Mouse (Mus musculus): ENCODE measurements around the gene Ets1.

Ets1 gene

DNA sequence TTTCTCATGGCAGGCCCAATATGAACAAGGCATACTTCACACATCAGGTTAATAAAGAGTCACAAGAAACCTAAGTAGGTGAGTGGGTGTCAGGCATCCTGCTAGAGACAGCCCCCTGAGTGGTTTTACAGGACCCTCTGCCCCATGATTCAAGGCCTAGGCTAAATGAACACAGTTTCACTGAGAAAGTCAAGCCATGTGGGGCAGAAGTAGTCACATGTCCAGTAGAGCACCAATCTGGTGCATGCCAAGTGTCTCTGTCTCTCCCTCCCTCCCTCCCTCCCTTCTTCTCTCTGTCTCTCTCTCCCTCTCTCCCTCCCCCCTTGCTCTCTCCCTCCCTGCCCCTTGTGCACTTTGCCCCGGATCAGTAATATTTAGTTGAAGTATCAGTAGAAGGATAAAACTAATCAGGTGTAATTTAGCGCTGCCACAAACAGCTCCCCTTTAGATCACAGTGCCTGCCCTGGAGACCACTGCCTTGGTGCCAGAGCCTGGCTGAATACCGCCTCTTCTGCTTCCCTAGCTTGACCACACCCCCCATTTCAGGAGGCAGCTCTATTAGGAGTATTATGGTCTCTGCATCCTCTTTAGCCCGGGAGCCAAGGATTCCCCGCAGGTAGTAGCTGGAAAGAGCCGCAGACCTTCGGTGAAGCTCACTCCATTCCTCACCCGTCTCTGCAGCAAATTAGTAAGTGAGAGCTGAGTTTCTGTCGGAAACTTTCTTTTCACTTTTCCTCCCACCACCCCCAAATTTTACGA is at the start of gene Ets1:
Gene Ets1 (plus strand): TSS at position 595 of the 759 bp plus-strand sequence.
- DNase-seq (ENCODE audit: extremely low read depth, low read depth, low spot score) = no peak

DNA sequence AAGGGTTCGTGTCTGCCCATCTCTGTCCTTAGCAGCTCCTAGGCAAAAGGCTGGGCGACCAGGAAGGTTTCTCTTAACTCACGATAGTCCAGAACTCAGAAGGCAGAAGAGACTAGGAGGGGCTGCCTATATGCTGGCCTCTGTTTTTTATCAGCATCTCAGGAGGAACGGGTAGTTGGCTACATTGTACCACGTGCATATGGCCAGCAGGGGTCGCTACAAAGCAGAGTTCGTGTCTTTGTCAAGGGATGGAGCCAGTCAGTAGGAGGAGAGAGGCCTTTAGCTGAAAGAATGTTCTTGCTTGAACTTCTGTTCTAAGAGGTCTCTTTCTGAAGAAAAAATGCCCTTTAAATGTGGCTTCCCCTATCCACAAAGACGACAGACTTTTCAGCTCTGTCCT is 46.1 kb upstream of the Ets1 start:
- no peak for DNase-seq (ENCODE audit: extremely low read depth, low read depth, low spot score)

DNA sequence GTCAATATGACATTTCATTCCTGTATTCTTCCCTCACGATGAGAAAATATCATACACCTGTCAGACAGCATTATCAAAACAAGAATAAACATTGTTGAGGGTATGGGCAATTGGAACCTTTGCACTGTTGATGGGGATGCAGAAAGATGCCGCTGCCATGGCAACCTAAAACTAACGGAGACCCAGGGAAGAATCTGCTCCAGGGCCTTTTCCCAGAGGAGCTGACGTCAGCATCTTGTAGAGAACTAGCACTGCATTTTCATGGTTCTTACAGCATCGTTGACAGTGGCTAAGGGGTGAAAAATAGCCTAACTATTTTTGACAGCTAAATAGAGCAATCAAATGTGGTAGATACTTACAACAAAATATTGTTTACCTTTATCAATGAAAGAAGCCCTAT is 45.5 kb upstream of the Ets1 start:
- no peak for DNase-seq (ENCODE audit: extremely low read depth, low read depth, low spot score)

DNA sequence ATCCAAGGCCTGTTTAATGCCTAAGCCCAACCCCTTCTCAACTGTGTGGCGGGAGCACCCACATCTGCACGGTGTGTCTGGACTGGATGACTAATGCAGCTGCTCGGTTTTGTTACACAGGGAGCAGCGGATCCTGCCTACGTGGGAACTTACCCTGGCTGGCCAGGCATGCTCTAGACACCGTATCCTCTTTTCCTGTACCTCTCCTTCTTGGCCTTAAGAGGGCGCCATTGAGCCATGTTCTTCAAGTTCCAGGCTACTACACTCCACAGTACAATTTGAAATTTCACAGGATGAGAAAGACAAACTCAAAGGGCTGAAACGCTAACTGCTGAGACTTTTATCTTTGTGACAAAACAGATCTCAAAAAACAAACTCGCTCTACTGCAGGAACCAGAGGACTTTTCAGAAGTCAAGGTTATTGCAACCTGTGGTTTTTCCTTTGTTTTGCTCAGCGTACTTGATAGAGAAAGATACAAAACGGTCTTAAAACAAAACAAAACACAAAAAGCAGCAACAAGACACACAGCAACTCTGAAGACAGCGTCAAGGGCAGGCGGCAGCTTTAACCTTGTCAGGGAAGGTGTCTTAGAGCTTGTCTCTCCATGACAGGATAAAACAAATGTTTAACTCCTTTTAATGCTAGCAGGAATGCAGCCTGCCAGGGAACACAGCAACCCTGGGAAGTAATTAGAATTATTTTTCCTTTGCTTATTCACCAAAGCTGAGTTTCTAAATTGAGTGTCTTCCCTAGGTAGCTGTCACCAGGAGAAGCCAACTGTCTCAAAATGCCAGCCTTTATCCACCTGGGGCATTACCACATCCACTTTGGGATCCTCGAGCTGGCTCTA is 44.1 kb upstream of the Ets1 start:
- DNase-seq (ENCODE audit: extremely low read depth, low read depth, low spot score) = peak; percentile 7

DNA sequence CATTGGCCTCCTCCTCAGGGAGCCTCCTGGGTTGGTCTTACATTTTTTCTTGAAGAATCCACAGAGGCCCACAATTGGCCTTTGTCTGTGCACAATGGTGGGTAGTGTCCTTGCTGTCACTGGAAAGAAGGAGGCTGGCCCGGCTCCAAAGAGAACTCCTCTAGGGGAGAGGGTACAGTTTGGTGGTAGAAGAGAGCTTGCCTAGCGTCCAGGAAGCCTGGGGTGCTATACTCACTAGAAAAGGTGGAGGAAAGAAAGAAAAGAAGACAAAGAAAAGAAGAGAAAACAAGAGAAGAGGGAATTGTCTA is 43.5 kb upstream of the Ets1 start:
- DNase-seq (ENCODE audit: extremely low read depth, low read depth, low spot score) = no peak

DNA sequence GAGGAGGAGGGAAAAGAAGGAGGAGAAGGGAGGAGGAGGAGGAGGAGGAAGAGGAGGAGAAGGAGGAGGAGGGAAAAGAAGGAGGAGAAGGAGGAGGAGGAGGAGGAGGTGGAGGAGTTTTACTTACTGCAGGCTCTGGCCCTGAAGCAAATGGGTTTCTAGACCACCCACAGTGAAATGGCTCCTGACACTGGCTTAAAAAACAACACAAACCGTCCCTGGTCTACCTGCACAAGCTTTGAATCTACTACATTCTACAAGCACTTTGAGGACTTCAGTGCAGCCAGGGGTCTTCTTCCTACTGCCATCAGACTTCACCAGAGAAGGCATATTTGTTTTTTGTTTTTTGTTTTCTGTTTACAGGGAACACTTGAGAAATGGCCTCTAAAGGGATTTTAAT is 42.2 kb upstream of the Ets1 start:
- DNase-seq (ENCODE audit: extremely low read depth, low read depth, low spot score) = no peak

DNA sequence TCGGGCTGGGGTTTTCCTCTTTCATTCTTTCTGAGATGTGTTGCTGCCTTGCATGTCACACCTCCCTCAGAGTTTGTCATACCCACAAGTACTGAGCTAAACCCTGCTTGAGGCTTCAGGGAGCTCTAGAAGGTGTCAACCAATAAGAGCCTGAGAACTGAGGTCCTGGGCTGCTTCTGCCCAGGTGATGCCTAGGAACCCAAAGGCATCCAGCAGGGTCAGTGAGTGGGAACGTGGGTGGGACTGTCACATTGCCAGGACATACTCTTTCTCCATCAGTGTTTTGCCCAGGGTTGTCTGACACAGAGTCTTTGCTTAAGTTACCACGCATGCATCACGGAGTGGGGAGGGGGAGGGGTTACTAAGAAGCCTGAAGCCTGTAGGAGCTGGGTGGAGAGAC is 41.7 kb upstream of the Ets1 start:
- DNase-seq (ENCODE audit: extremely low read depth, low read depth, low spot score) = no peak

DNA sequence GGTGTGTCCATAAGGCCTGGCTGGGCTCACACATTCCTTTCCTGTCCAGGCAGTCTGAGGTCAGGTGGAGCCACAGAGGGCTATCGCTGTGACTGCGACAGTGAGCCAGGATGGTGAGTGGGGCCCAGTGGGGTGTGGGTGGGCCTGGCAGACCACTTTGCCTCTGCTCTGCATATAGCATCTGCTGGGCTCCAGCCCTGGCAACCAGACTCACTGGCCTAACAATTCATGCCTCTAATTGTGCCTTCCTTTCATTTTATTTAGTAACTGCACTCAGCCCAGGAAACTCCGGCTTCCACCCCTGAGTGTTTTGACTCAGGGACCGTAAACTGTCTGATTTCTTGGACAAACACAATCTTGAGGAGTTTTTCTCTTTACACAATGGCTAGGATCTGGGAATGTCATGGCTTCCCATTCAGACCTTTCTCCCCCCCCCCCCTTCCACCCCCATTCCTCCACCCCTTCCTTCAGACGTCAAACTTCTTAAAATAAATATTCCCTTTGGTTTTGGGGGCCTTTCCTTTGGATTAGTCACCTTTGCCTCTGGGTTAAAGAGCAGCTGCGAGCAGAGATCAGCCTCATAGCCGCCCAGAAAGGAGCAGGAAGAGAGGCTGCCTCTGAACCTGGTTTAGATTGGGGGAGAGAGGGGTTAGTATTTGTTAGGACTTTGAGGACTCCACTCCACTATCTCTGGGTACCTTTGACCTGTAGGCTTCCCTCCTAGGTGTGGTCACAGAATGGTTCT is 40.8 kb upstream of the Ets1 start:
- DNase-seq (ENCODE audit: extremely low read depth, low read depth, low spot score) = no peak

DNA sequence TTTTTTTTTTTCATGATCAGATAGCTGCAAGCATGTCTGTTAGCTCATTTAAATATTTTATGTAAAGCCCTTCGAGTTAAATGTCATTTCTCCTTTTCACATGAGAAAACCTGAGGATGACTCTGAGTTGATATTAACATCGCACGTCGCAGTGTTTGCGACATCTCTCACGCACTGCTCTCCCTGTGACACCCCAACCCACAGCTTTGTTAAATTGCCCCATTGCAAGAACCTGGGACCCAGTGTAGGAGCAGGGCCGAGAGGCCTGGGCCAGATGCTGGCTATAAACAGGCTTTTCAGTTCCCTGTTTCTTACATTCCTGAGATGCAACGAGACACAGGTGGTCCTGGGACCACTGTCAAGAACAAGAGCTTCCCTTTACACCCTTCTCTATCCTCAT is 39.7 kb upstream of the Ets1 start:
- no peak for DNase-seq (ENCODE audit: extremely low read depth, low read depth, low spot score)

DNA sequence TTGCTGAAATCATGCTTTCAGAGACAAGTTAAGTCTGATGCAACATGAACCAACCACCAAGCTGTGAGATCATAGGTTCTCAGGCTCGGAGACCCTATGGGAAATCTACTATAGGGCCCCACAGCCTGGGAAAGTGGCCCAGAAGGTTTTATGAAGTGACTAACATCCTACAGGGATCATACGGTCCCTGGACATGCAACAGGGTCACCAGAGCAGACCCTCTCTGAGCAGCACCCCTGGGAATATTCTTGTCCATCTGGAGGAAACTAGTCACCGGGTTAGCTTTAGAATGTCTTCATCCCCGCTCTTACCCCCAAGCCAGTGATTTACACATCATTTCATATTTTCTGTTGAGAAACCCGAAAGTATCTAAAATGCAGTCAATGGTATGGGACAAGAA is 34.1 kb upstream of the Ets1 start:
- DNase-seq (ENCODE audit: extremely low read depth, low read depth, low spot score) = no peak

DNA sequence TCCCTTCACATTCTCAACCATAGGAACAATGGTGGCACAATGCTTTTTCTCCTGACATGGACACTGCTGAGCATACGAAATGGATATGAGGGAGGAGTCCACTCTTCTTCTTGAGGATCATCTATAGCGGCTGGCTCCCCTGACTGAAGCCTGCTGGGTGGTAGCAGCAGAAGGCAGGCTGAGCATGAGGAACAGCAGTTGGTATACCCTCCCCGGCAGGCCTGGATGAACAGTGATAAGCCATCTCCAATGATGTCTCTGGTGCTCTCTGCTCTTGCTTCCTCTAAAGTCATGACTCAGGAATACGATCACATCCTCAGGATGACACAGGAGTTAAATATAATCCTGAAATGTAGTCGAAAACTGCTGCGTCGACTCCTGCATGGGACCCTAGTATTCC is 32.9 kb upstream of the Ets1 start:
- no peak for DNase-seq (ENCODE audit: extremely low read depth, low read depth, low spot score)

DNA sequence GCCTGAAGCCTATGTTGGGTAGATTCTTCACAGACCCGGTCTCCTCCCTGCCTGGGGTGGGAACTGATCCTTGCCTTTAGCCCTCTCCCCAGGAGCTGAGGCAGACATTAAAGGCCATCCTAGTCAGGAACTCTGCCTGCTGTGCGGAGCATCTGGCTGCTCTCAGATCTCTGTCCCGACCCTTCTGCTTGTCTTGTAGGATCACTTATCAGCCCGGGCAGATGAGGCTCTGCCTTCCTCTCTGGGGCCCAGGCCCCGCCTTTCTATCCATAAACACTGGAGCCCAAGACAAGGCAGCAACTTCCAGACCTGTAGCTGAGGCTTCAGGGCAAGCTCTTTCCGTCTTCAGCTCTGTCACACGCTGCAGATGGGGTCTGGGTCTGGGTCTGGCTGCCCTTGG is 28.8 kb upstream of the Ets1 start:
- DNase-seq (ENCODE audit: extremely low read depth, low read depth, low spot score) = no peak

DNA sequence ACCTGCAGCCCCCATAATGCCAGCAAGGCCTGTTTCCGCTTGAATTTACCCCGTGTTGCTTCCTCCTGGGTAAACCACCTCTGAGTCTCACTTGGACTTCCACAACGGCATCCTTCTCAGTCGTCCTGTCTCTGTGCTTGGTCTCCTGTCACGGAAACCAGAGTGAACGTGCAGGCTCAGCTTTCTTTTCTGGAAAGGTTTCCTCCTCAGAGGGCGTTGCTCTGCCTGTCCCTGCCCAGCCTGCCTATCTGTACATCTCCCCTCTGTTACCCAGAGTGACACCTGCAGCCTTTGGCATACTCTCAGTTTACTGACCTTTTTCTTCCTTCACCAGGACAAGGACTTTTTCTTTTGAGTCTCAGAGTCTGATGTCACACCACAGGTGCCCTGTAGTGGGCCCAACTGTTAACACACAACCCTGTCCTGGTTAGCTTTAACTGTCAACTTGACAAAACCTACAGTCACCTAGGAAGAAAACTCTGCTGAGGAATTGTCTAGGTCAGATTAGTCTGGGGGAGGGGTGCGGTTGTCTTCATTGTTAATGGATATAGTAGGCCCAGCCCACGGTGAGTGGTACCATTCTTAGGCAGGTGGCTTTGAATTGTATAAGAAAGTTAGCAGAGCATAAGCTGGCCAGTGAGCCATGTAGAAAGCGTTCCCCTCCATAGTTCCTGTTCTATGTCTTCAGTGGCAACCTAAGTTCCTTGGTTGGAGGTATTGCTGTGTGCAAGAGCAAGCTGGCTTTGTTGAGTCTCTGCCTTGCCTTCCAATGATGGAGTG is 27.0 kb upstream of the Ets1 start:
- DNase-seq (ENCODE audit: extremely low read depth, low read depth, low spot score) = no peak

DNA sequence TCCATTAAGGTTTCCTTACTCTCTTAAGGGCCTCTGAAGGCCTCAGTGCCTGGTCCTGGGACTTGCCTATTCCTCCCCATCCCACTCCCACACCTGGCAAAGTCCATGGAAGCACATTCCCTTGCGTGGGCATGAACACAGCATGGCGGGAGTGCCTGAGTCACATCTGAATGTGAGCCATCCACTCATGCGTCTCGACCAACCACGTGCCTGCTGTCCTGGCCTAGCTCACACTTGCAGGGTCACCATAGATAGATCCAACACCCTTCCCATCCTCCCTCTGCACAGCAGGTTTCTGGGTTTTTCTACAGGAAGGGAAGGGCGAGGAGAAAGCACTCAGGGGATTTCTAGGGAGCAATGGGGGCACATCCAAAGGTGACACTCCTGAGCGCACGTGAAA is 25.8 kb upstream of the Ets1 start:
- no peak for DNase-seq (ENCODE audit: extremely low read depth, low read depth, low spot score)

DNA sequence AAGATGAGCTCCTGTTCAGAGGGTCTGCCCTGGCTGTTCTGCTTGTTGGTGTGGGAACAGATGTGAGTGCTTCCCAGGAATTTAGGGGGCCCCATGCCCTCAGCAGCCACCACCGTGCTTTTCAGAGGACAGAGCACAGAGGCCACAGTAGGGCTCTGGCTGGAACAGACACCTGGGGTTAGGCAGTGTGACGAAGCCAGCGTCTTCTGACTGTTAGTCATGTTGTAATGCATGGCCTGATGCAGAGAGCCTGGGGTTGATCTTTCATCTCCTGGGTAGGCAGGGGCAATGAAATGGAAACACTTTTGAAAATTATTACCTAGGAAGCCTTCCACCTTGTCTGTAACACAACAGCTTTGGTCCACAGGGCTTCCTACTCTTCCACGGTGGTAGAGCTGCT is 25.4 kb upstream of the Ets1 start:
- DNase-seq (ENCODE audit: extremely low read depth, low read depth, low spot score) = no peak

DNA sequence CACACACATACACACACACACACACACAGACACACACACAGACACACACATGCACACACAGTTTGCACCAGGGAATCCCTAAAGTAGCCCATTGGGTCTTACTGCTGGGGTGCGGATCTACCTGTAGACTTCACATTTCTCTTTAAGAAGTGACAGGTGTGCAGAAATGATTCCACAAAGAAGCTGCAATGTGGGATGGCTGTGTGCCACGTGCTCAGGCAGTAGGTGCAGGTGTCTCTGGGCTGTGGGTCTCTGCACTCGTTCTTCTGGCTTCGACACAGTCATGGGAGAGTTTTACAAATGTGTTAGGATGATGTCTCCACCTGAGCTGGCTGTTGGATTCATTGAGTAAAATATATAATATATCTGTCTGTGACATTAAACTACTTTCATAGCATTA is 24.7 kb upstream of the Ets1 start:
- no peak for DNase-seq (ENCODE audit: extremely low read depth, low read depth, low spot score)

DNA sequence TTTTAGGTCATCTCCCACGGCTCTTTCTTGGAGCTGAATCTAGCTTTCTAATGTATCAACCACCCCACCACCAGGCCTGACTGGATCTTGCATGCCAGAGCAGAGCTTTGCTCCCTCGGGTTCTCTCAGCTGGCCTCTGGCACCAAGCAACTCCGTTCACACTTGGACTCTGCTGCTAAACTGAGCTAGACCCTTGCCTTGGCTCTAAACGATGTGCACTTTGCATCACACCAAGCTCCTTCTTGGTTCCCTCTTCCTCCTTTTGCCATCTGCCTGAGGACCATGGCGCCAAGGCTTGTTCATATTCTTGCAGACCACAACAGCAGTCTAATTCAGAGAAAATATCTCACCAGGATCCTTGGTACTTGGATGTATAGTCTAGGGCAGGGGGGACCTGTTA is 23.6 kb upstream of the Ets1 start:
- DNase-seq (ENCODE audit: extremely low read depth, low read depth, low spot score) = no peak

DNA sequence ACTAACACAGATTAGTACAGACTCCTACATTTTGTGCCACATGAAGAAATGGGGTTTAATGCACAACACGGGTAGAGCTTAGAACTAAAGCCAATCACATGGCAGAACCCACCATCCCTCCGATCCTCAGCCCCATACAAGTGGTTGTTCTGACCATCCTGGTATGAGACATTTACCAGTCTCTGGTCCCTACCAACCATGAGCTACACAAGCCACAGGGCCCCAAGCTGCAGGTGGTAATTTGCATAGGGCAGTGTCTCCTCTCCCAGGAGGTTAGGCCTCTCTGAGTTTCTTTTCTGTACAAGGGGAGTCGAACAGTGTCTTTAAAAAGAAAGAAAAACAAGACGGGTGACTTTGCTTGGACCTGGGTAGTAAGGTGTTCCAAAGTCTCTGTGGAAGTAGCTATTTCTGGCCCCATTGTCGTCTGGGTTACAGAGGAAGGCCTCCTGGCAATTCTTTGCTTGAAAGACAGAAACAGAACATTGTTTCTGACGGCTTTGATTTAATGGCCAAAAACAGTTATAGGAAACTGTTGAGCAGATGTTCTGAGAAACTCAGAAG is 23.1 kb upstream of the Ets1 start:
- no peak for DNase-seq (ENCODE audit: extremely low read depth, low read depth, low spot score)

DNA sequence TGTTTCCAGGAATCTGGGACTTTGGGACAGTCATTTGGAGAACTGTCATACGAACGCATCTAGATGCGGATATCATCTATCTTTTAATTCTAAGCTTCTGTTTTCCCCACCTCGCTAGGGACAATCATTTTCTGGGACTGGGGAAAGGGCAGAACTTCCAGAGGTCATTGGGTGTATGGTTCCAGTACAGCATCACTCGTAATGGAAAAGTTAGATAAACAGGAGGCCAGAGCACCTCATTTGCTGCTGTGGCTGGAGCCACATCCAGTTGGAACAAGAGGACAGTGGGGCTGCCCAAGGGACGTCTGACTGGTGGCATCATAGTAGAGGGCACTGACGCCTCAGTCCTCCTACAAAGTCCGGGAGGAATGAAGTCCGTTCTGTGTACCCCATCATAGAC is 21.8 kb upstream of the Ets1 start:
- DNase-seq (ENCODE audit: extremely low read depth, low read depth, low spot score) = no peak

DNA sequence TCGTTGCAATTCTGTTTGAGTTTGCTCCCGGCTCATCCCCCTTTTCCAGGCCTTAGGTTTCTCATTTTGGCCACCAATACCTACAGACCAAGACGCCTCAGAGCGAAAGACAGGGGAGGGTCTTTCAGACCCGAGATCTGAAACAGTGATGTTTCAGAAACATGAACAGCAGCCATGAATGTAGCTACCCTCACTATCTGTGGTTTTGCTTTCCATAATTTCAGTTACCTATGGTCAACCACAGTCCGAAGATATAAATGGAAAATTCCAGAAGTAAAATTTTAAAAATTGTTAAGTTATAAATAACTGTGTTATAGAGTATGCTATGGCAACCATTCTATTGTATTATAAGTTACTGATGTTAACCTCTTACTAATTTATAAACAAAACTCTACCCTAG is 20.6 kb upstream of the Ets1 start:
- no peak for DNase-seq (ENCODE audit: extremely low read depth, low read depth, low spot score)

DNA sequence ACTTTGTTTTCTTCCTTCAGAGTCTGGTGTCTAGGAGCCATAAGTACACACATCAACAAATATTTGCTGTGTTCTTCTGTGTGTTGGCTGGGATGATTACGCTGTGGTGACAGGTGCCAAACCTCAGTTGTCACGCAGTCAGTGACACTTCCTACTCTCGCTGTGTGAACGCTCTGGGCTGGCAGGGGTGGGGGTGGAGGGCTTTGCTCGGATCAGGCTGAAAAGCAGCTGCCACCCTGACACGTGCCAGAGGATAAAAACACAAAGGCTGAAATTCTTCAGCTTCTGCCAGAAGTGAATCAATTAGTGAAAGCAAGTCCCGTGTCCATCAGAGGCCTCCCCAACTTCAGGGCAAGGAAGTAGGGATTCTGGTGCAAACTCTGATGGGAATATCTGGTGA is 20.0 kb upstream of the Ets1 start:
- no peak for DNase-seq (ENCODE audit: extremely low read depth, low read depth, low spot score)
